Mouse (Mus musculus) CH12.LX (cell line): ENCODE data around the gene Atrnl1. TPM values are rescaled to one million over a fixed set of nuclear protein-coding genes. Genes with fewer than 3 reads are reported as not detected.

Experiments
- DNase-seq: peaks from one replicate; pipeline ENCODE4 v3.0.0-alpha.2; 2013; ENCODE audit errors: extremely low read depth
- H3K27ac ChIP-seq: 2 replicates; pipeline ENCODE4 v1.5.1; 2012; ENCODE audit warnings: low read depth, mild to moderate bottlenecking, control low read depth, moderate library complexity; ENCODE audit not compliant: insufficient read depth
- H3K27me3 ChIP-seq: replicated peaks from 2 replicates; pipeline ENCODE3; 2012; ENCODE audit warnings: inconsistent platforms
- H3K36me3 ChIP-seq, 2 experiments: replicated peaks in 1 of 2; 2 replicates each; pipeline versions ENCODE3 to v1.6.1; 2012; ENCODE audit warnings: inconsistent platforms in 1 of 2, low read length in 1 of 2, mild to moderate bottlenecking in 1 of 2, mixed read lengths in 1 of 2, moderate library complexity in 1 of 2; ENCODE audit not compliant: control insufficient read depth in 1 of 2, insufficient read depth in 1 of 2
- H3K4me1 ChIP-seq, 2 experiments: 2 replicates each; pipeline ENCODE4 v1.6.1; 2012; ENCODE audit warnings: inconsistent platforms in 1 of 2, moderate library complexity in 1 of 2; ENCODE audit not compliant: insufficient read depth in 2 of 2, control insufficient read depth in 1 of 2
- H3K4me2 ChIP-seq: 2 replicates; pipeline ENCODE4 v1.6.1; 2012; ENCODE audit warnings: low read depth, mild to moderate bottlenecking, control low read depth; ENCODE audit not compliant: poor library complexity, insufficient read depth, severe bottlenecking
- H3K4me3 ChIP-seq, 3 experiments: fragments of 150-350 bp in 1 of 3; sonication (generic) in 1 of 3; replicated peaks in 1 of 3; 2 replicates each; pipeline versions ENCODE3 to v1.5.1; 2011 to 2012; ENCODE audit warnings: low read depth in 2 of 3, low read length in 2 of 3, mild to moderate bottlenecking in 2 of 3, moderate library complexity in 2 of 3, control low read depth in 1 of 3, improper control_type of control experiment in 1 of 3, inconsistent platforms in 1 of 3, mixed read lengths in 1 of 3; ENCODE audit not compliant: poor library complexity in 1 of 3
- H3K79me2 ChIP-seq: replicated peaks from 2 replicates; pipeline ENCODE4 v1.6.1; 2012; ENCODE audit warnings: mild to moderate bottlenecking, moderate library complexity; ENCODE audit not compliant: control insufficient read depth, poor library complexity, insufficient read depth, severe bottlenecking; ENCODE audit errors: extremely low read depth
- H3K9ac ChIP-seq: 2 replicates; pipeline ENCODE4 v1.6.1; 2012; ENCODE audit warnings: low read depth, mild to moderate bottlenecking, control low read depth, moderate library complexity; ENCODE audit not compliant: insufficient read depth
- H3K9me3 ChIP-seq: replicated peaks from 2 replicates; pipeline ENCODE3; 2012; ENCODE audit warnings: low read length, inconsistent platforms, mixed read lengths
- BHLHE40 ChIP-seq: IDR thresholded peaks from 2 replicates; pipeline ENCODE4 v1.6.1; 2011; ENCODE audit warnings: mild to moderate bottlenecking, low read depth, low read length, improper control_type of control experiment
- CHD1 ChIP-seq: IDR thresholded peaks from 2 replicates; pipeline ENCODE4 v1.6.1; 2012; ENCODE audit warnings: low read depth, low read length, improper control_type of control experiment, inconsistent platforms
- CTCF ChIP-seq, 2 experiments: IDR thresholded peaks in 1 of 2; conservative IDR thresholded peaks in 1 of 2; 2 replicates each; pipeline ENCODE4 v1.5.1; 2011 to 2012; ENCODE audit warnings: low read depth in 2 of 2, low read length in 2 of 2, improper control_type of control experiment in 1 of 2, inconsistent platforms in 1 of 2, mild to moderate bottlenecking in 1 of 2, moderate library complexity in 1 of 2
- E2F4 ChIP-seq: IDR thresholded peaks from 2 replicates; pipeline ENCODE4 v1.6.1; 2011; ENCODE audit warnings: low read depth, low read length, improper control_type of control experiment; ENCODE audit not compliant: insufficient replicate concordance
- ELF1 ChIP-seq: IDR thresholded peaks from 2 replicates; pipeline ENCODE4 v1.6.1; 2014; ENCODE audit warnings: low read depth, mild to moderate bottlenecking, inconsistent platforms, low read length, improper control_type of control experiment
- EP300 ChIP-seq: IDR thresholded peaks from 2 replicates; pipeline ENCODE4 v1.6.1; 2011; ENCODE audit warnings: low read length, improper control_type of control experiment
- HCFC1 ChIP-seq: IDR thresholded peaks from 2 replicates; pipeline ENCODE4 v1.6.1; 2012; ENCODE audit warnings: low read depth, mild to moderate bottlenecking, inconsistent platforms, low read length, improper control_type of control experiment
- IRF4 ChIP-seq: IDR thresholded peaks from 2 replicates; pipeline ENCODE4 v1.6.1; 2014; ENCODE audit warnings: low read depth, mild to moderate bottlenecking, inconsistent platforms, low read length, improper control_type of control experiment
- JUN ChIP-seq: IDR thresholded peaks from 2 replicates; pipeline ENCODE4 v1.6.1; 2011; ENCODE audit warnings: low read depth, mild to moderate bottlenecking, low read length, improper control_type of control experiment, moderate library complexity; ENCODE audit not compliant: insufficient read depth
- JUND ChIP-seq: conservative IDR thresholded peaks from 2 replicates; pipeline ENCODE4 v1.6.1; 2011; ENCODE audit warnings: low read depth, low read length, improper control_type of control experiment
- MAFK ChIP-seq: IDR thresholded peaks from 2 replicates; pipeline ENCODE4 v1.6.1; 2011; ENCODE audit warnings: low read length, improper control_type of control experiment; ENCODE audit not compliant: insufficient replicate concordance
- MAX ChIP-seq: IDR thresholded peaks from 2 replicates; pipeline ENCODE4 v1.6.1; 2011; ENCODE audit warnings: low read length, improper control_type of control experiment
- MAZ ChIP-seq: IDR thresholded peaks from 2 replicates; pipeline ENCODE4 v1.6.1; 2012; ENCODE audit warnings: low read depth, mild to moderate bottlenecking, inconsistent platforms, low read length, improper control_type of control experiment, moderate library complexity
- MEF2A ChIP-seq: IDR thresholded peaks from 2 replicates; pipeline ENCODE4 v1.6.1; 2014; ENCODE audit warnings: low read depth, mild to moderate bottlenecking, inconsistent platforms, low read length, improper control_type of control experiment, borderline replicate concordance
- NELFE ChIP-seq: IDR thresholded peaks from 2 replicates; pipeline ENCODE4 v1.6.1; 2011; ENCODE audit warnings: low read depth, low read length, improper control_type of control experiment
- NRF1 ChIP-seq: IDR thresholded peaks from 2 replicates; pipeline ENCODE4 v1.6.1; 2014; ENCODE audit warnings: low read depth, mild to moderate bottlenecking, inconsistent platforms, low read length, improper control_type of control experiment, moderate library complexity
- POLR2A ChIP-seq: IDR thresholded peaks from 2 replicates; pipeline ENCODE4 v1.6.1; 2011; ENCODE audit warnings: low read depth, mild to moderate bottlenecking, improper control_type of control experiment, low read length
- POLR2AphosphoS2 ChIP-seq: IDR thresholded peaks from 2 replicates; pipeline ENCODE4 v1.6.1; 2011; ENCODE audit warnings: low read depth, low read length, improper control_type of control experiment
- RAD21 ChIP-seq: IDR thresholded peaks from 2 replicates; pipeline ENCODE4 v1.6.1; 2011; ENCODE audit warnings: low read depth, mild to moderate bottlenecking, low read length, improper control_type of control experiment, moderate library complexity
- SMC3 ChIP-seq: IDR thresholded peaks from 2 replicates; pipeline ENCODE4 v1.6.1; 2011; ENCODE audit warnings: low read depth, low read length, improper control_type of control experiment
- USF2 ChIP-seq: conservative IDR thresholded peaks from 2 replicates; pipeline ENCODE4 v1.6.1; 2011; ENCODE audit warnings: low read depth, low read length, improper control_type of control experiment
- ZC3H11A ChIP-seq: IDR thresholded peaks from 2 replicates; pipeline ENCODE4 v1.6.1; 2012; ENCODE audit warnings: low read depth, mild to moderate bottlenecking, inconsistent platforms, low read length, improper control_type of control experiment
- ZKSCAN1 ChIP-seq: IDR thresholded peaks from 2 replicates; pipeline ENCODE4 v1.6.1; 2012; ENCODE audit warnings: low read depth, inconsistent platforms, low read length, improper control_type of control experiment, borderline replicate concordance
- ZMIZ1 ChIP-seq: IDR thresholded peaks from 2 replicates; pipeline ENCODE4 v1.6.1; 2012; ENCODE audit warnings: low read depth, mild to moderate bottlenecking, inconsistent platforms, low read length, improper control_type of control experiment
- dilution Hi-C: fragments of 300-500 bp; cut with MboI; formaldehyde crosslinking; loops from 2 replicates; pipeline ENCODE4 v1.14.3; 2020; ENCODE audit warnings: low sequenced_read_pairs; ENCODE audit not compliant: extremely low pct_unique_long_range_greater_than_20kb, extremely low pct_ligation_motif_present
- in situ Hi-C: fragments of 300-500 bp; cut with MboI; formaldehyde crosslinking; loops from 3 replicates; pipeline ENCODE4 v1.14.3; 2019; ENCODE audit warnings: low sequenced_read_pairs, low pct_ligation_motif_present, low pct_unique_long_range_greater_than_20kb, mixed read lengths
- polyA plus RNA-seq: library from polyadenylated mRNA; unstranded; fragments of >175 nt; gene quantifications from 2 replicates; pipeline ENCODE4 v1.2.1, GENCODE M21; 2012; ENCODE audit warnings: low read depth; ENCODE audit not compliant: insufficient read length
- total RNA-seq, 2 experiments: library from RNA; depleted of rRNA; stranded (reverse); fragments of 300-350 nt in 1 of 2; fragments of >200 nt in 1 of 2; gene quantifications; 2 replicates each; pipeline ENCODE4 v1.2.3; 2012 to 2014

Atrnl1 gene
- total and polyA plus RNA-seq, 3 experiments, result 1.9 TPM

DNA sequence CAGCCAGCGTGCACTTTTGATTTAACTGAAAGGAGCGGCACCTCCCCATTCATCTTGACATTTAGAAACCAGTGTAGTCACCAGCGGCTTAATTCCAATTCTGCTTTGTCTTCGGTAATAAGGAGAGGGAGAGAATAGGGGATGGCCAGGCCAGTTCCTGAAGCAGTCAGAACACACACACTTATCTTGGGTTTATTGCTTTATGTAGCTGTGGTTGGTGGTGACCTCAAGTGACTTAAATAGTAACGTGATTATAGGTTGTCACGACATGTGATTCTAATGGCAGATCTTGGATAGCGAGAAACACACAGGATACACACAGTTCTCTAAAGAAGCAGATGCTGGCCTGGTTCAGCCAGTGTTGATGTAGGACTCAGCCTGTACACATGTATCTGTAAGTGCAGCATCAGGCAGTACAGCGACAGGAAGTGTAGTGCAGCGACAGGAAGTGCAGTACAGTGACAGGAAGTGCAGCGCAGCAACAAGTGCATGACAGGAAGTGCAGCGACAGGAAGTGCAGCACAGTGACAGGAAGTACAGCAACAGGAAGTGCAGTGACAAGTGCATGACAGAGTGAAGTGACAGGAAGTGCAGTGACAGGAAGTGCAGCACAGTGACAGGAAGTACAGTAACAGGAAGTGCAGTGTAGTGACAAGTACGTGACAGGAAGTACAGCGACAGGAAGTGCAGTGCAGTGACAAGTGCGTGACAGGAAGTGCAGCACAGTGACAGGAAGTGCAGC is 37.5 kb downstream of the Atrnl1 start:
- peak; percentile 35; the same call in 1 of the 2 replicates for TF ChIP-seq ELF1
- no peak for TF ChIP-seq NRF1
- dilution Hi-C loops, result no loop called here
- Histone ChIP-seq H3K9me3 (peaks cover 8% of the 10 kb centered on the region), H3K27me3 (no peaks in the 10 kb centered on the region), H3K9ac (no peak overlapping the region), H3K4me2 (no peak overlapping the region), H3K79me2 (no peaks in the 10 kb centered on the region), H3K4me1 (peaks cover 0 to 4% of the 10 kb centered on the region in 2 experiments; a peak in 1 of 4 replicates), H3K4me3 (no peak overlapping the region), H3K36me3 (peaks cover 4 to 9% of the 10 kb centered on the region in 2 experiments), H3K27ac (no peak overlapping the region)
- in situ Hi-C loops, result loop anchor here (10.0 kb wide), 1 partner anchor 494 kb away; no protein-coding TSS in a partner anchor
- DNase-seq, result no peak

GRCm38 (mm10) chr19:57648944-57649271 is 38.1 kb downstream of the Atrnl1 start:
- H3K9me3 ChIP-seq, result peaks cover 8% of the 10 kb centered on the region
- DNase-seq, result no peak
- TF ChIP-seq NELFE (no peak), ZC3H11A (no peak), ZKSCAN1 (no peak), IRF4 (no peak), BHLHE40 (no peak), HCFC1 (no peak), CHD1 (no peak), MAFK (no peak), POLR2A (no peak), MEF2A (no peak), MAZ (no peak)
- in situ Hi-C loops, result loop anchor here (10.0 kb wide), 1 partner anchor 494 kb away; no protein-coding TSS in a partner anchor
- H3K4me2 ChIP-seq, result no peak overlapping the region
- H3K27ac ChIP-seq, result no peak overlapping the region
- H3K4me1 ChIP-seq, result peaks cover 0 to 4% of the 10 kb centered on the region in 2 experiments; a peak in 1 of 4 replicates
- H3K36me3 ChIP-seq, result peaks cover 4 to 9% of the 10 kb centered on the region in 2 experiments
- no peaks in the 10 kb centered on the region for H3K27me3 ChIP-seq
- dilution Hi-C loops, result no loop called here
- no peaks in the 10 kb centered on the region for H3K79me2 ChIP-seq
- no peak overlapping the region for H3K9ac ChIP-seq
- H3K4me3 ChIP-seq, result no peak overlapping the region

DNA sequence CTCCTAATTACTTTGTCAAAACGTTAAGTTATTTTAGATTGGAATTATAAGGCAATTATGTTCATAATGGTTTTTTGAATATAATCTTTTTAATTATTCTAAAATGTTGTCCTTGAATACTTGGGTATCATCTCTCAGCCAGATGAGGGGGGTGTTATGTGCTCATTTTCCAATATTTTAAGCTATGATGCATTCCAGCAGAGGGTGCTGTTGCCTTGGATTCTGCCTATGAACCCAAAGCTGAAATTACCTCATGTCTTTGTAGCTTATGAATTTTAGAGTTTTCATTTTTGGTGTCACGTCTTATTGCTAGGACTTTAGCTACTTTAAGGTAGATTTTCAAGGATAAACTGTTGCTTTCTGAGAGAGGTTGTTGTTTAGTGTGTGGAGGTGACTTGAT is 44.2 kb downstream of the Atrnl1 start:
- no peaks in the 10 kb centered on the region for H3K27me3 ChIP-seq
- H3K79me2 ChIP-seq, result no peaks in the 10 kb centered on the region
- in situ Hi-C loops, result no loop called here

More for the DNA sequence above, 44.2 kb downstream of the Atrnl1 start:
- Histone ChIP-seq H3K4me2 (no peak overlapping the region), H3K9me3 (no peaks in the 10 kb centered on the region), H3K27ac (no peak overlapping the region), H3K9ac (no peak overlapping the region), H3K4me1 (peaks cover 0 to 9% of the 10 kb centered on the region in 2 experiments; a peak in 2 of 4 replicates), H3K36me3 (peaks cover 0 to 21% of the 10 kb centered on the region in 2 experiments), H3K4me3 (no peak overlapping the region)
- TF ChIP-seq POLR2AphosphoS2 (no peak), IRF4 (no peak), ZMIZ1 (no peak), E2F4 (no peak), HCFC1 (no peak), MAFK (no peak), POLR2A (no peak), MAX (0 out of 2 replicates have a peak, but pooled peaks have one; percentile 11), NRF1 (no peak), JUND (no peak), SMC3 (peak; percentile 54), MEF2A (no peak), USF2 (no peak), RAD21 (peak; percentile 82), EP300 (0 out of 2 replicates have a peak, but pooled peaks have one; percentile 10), ZC3H11A (no peak), CTCF (conservative IDR thresholded peaks at IDR 0.05 in 1 of 2, IDR thresholded peaks at IDR 0.05 in 1 of 2; ENCODE audit: low read depth in 2 of 2, low read length in 2 of 2) (peak; percentile 58 to 81), ELF1 (no peak), NELFE (no peak; the same call in 1 of the 2 replicates), JUN (no peak)
- dilution Hi-C loops, result no loop called here
- DNase-seq, result peak; percentile 64
